Mouse (Mus musculus) intestine, embryonic 16.5 days (tissue): Measurements from ENCODE around the gene Lgals12. TPM values are rescaled to one million over a fixed set of nuclear protein-coding genes. Genes with fewer than 3 reads are reported as not detected.

Experiments
- ATAC-seq: fragments of 200-750 bp; cut with Nextera tagmentation; 2 replicates; pipeline ENCODE4 v1.8.0; 2017; ENCODE audit warnings: moderate TSS enrichment, moderate library complexity
- H3K27ac ChIP-seq: fragments of 300-500 bp; sonication (generic); 2 replicates; pipeline ENCODE4 v1.5.1; 2014; ENCODE audit warnings: mild to moderate bottlenecking, low read length
- H3K27me3 ChIP-seq: fragments of 300-500 bp; sonication (generic); replicated peaks from 2 replicates; pipeline ENCODE4 v1.6.1; 2014; ENCODE audit warnings: low read length, control low read depth, mixed read lengths; ENCODE audit not compliant: control insufficient read depth, insufficient read depth
- H3K36me3 ChIP-seq: fragments of 300-500 bp; sonication (generic); 2 replicates; pipeline ENCODE4 v1.6.1; 2014; ENCODE audit warnings: low read length, control low read depth; ENCODE audit not compliant: control insufficient read depth, insufficient read depth
- H3K4me1 ChIP-seq: fragments of 300-500 bp; sonication (generic); 2 replicates; pipeline ENCODE4 v1.6.1; 2014; ENCODE audit warnings: low read length, control low read depth, mixed read lengths; ENCODE audit not compliant: control insufficient read depth, insufficient read depth
- H3K4me2 ChIP-seq: fragments of 300-500 bp; sonication (generic); 2 replicates; pipeline ENCODE4 v1.6.1; 2014; ENCODE audit warnings: low read depth, low read length, control low read depth
- H3K4me3 ChIP-seq: fragments of 300-500 bp; sonication (generic); 2 replicates; pipeline ENCODE4 v1.5.1; 2014; ENCODE audit warnings: mild to moderate bottlenecking, low read length
- H3K9ac ChIP-seq: fragments of 300-500 bp; sonication (generic); 2 replicates; pipeline ENCODE4 v1.6.1; 2014; ENCODE audit warnings: low read depth, low read length
- H3K9me3 ChIP-seq: fragments of 300-500 bp; sonication (generic); 2 replicates; pipeline ENCODE4 v1.6.1; 2016; ENCODE audit warnings: low read length, control low read depth; ENCODE audit not compliant: control insufficient read depth
- WGBS: fragments of 180-500 bp; shearing (Covaris S2); extraction: QIAGEN DNeasy Blood & Tissue Kit; methylation state at CpG from one replicate; pipeline ENCODE4 v1.1.7; 2014; 5-methylcytosine and 5-hydroxymethylcytosine counted together
- polyA plus RNA-seq: library from polyadenylated mRNA; unstranded; fragments of >200 nt; fragmentation: Nextera tagmentation; extraction: Ambion mirVana; gene quantifications from 2 replicates; pipeline ENCODE4 v1.2.1, GENCODE M21; 2015

Gene Lgals12
- polyA plus RNA-seq, 1 experiment from 2014 or later = 2.0 TPM

- no peak overlapping the region for H3K4me3 ChIP-seq
- H3K27ac ChIP-seq = no peak overlapping the region
- H3K4me1 ChIP-seq = no peaks in the 10 kb centered on the region
- H3K9me3 ChIP-seq = no peaks in the 10 kb centered on the region
- no peak for ATAC-seq
- WGBS = 72% methylated on average over 3 of the region's 3 CpGs
- H3K9ac ChIP-seq = no peak overlapping the region
- no peak overlapping the region for H3K4me2 ChIP-seq
- no peaks in the 10 kb centered on the region for H3K36me3 ChIP-seq
- H3K27me3 ChIP-seq = no peaks in the 10 kb centered on the region
Measured at GRCm38 (mm10) chr19:7566826-7567225, 40.2 kb downstream of the Lgals12 start.

GRCm38 (mm10) chr19:7564457-7564856 is 42.5 kb downstream of the Lgals12 start:
- H3K4me3 ChIP-seq = no peak overlapping the region
- no peaks in the 10 kb centered on the region for H3K9me3 ChIP-seq
- H3K9ac ChIP-seq = no peak overlapping the region
- no peaks in the 10 kb centered on the region for H3K27me3 ChIP-seq
- H3K27ac ChIP-seq = no peak overlapping the region
- ATAC-seq = no peak
- no peak overlapping the region for H3K4me2 ChIP-seq
- H3K4me1 ChIP-seq = no peaks in the 10 kb centered on the region
- WGBS = 78% methylated on average over 1 of the region's 1 CpGs
- no peaks in the 10 kb centered on the region for H3K36me3 ChIP-seq

GRCm38 (mm10) chr19:7563676-7564075 is 43.3 kb downstream of the Lgals12 start:
- ATAC-seq = no peak
- Histone ChIP-seq H3K4me3 (no peak overlapping the region), H3K4me1 (no peaks in the 10 kb centered on the region), H3K4me2 (no peak overlapping the region), H3K36me3 (no peaks in the 10 kb centered on the region), H3K9me3 (no peaks in the 10 kb centered on the region), H3K9ac (no peak overlapping the region), H3K27me3 (no peaks in the 10 kb centered on the region), H3K27ac (no peak overlapping the region)
- 80% methylated on average over 2 of the region's 2 CpGs for WGBS

- Histone ChIP-seq H3K4me1 (peaks cover 9% of the 10 kb centered on the region; the same call in 1 of the 2 replicates), H3K27ac (no peak overlapping the region), H3K4me2 (no peak overlapping the region), H3K9me3 (no peaks in the 10 kb centered on the region), H3K27me3 (no peaks in the 10 kb centered on the region), H3K36me3 (no peaks in the 10 kb centered on the region), H3K4me3 (no peak overlapping the region), H3K9ac (no peak overlapping the region)
- WGBS = 82% methylated on average over 10 of the region's 10 CpGs
- no peak for ATAC-seq
Measured at GRCm38 (mm10) chr19:7562601-7563129, 44.3 kb downstream of the Lgals12 start.

- WGBS = 63% methylated on average over 3 of the region's 3 CpGs
- H3K4me1 ChIP-seq = peaks cover 9% of the 10 kb centered on the region; the same call in 1 of the 2 replicates
Measured at GRCm38 (mm10) chr19:7561456-7561855, 45.5 kb downstream of the Lgals12 start.

GRCm38 (mm10) chr19:7559986-7560385 is 47.0 kb downstream of the Lgals12 start:
- ATAC-seq = no peak
- H3K9me3 ChIP-seq = no peaks in the 10 kb centered on the region
- WGBS = 71% methylated on average over 4 of the region's 4 CpGs

More at GRCm38 (mm10) chr19:7561456-7561855, 45.5 kb downstream of the Lgals12 start:
- Histone ChIP-seq H3K9me3 (no peaks in the 10 kb centered on the region), H3K9ac (no peak overlapping the region), H3K27ac (no peak overlapping the region), H3K27me3 (no peaks in the 10 kb centered on the region), H3K4me3 (no peak overlapping the region), H3K36me3 (no peaks in the 10 kb centered on the region), H3K4me2 (no peak overlapping the region)
- 0 out of 2 replicates have a peak, but pooled peaks have one; percentile 34 for ATAC-seq

GRCm38 (mm10) chr19:7558675-7559074 is 48.3 kb downstream of the Lgals12 start:
- no peak overlapping the region for H3K9ac ChIP-seq
- ATAC-seq = no peak
- no peak overlapping the region for H3K27ac ChIP-seq
- WGBS = 69% methylated on average over 4 of the region's 4 CpGs
- H3K9me3 ChIP-seq = no peaks in the 10 kb centered on the region
- H3K4me1 ChIP-seq = peaks cover 9% of the 10 kb centered on the region; the same call in 1 of the 2 replicates
- H3K4me3 ChIP-seq = no peak overlapping the region
- H3K27me3 ChIP-seq = no peaks in the 10 kb centered on the region
- H3K36me3 ChIP-seq = no peaks in the 10 kb centered on the region
- peak overlapping the region; percentile 78; the same call in 1 of the 2 replicates for H3K4me2 ChIP-seq

More at GRCm38 (mm10) chr19:7559986-7560385, 47.0 kb downstream of the Lgals12 start:
- no peaks in the 10 kb centered on the region for H3K27me3 ChIP-seq
- no peak overlapping the region for H3K27ac ChIP-seq
- no peaks in the 10 kb centered on the region for H3K36me3 ChIP-seq
- no peak overlapping the region for H3K4me2 ChIP-seq
- no peak overlapping the region for H3K4me3 ChIP-seq
- H3K9ac ChIP-seq = no peak overlapping the region
- peaks cover 9% of the 10 kb centered on the region; the same call in 1 of the 2 replicates for H3K4me1 ChIP-seq

- Histone ChIP-seq H3K4me2 (peak overlapping the region; percentile 78), H3K27me3 (no peaks in the 10 kb centered on the region), H3K27ac (no peak overlapping the region), H3K4me3 (peak overlapping the region; percentile 60), H3K9me3 (no peaks in the 10 kb centered on the region), H3K36me3 (no peaks in the 10 kb centered on the region), H3K9ac (peak overlapping the region; percentile 69), H3K4me1 (peaks cover 9% of the 10 kb centered on the region; the same call in 1 of the 2 replicates)
- ATAC-seq = peak; percentile 38
- WGBS = 12% methylated on average over 4 of the region's 4 CpGs
Measured at GRCm38 (mm10) chr19:7557844-7558243, 49.1 kb downstream of the Lgals12 start.

GRCm38 (mm10) chr19:7557328-7557822 is 49.6 kb downstream of the Lgals12 start, which contains the start of gene Pla2g16:
Gene Pla2g16 (plus strand): TSS chr19:7557459.
- no peaks in the 10 kb centered on the region for H3K9me3 ChIP-seq
- WGBS = 2% methylated on average over 27 of the region's 27 CpGs
- no peaks in the 10 kb centered on the region for H3K36me3 ChIP-seq
- H3K27ac ChIP-seq = no peak within 1 kb of the TSS
- peak within 1 kb of the TSS; percentile 78 for H3K4me2 ChIP-seq
- peak within 1 kb of the TSS; percentile 69 for H3K9ac ChIP-seq
- no peaks in the 10 kb centered on the region for H3K27me3 ChIP-seq
- H3K4me3 ChIP-seq = peak within 1 kb of the TSS; percentile 60
- peak; percentile 96 for ATAC-seq
- H3K4me1 ChIP-seq = peaks cover 9% of the 10 kb centered on the region; the same call in 1 of the 2 replicates
